Mouse (Mus musculus) ES-Bruce4 (cell line): ENCODE results near the gene Cux1.

Source experiments
- CTCF ChIP-seq: IDR thresholded peaks from one replicate; pipeline ENCODE4 v1.8.1; 2011; ENCODE audit warnings: low read depth, low read length
- POLR2A ChIP-seq: IDR thresholded peaks from one replicate; pipeline ENCODE4 v1.8.1; 2011; ENCODE audit warnings: low read length; ENCODE audit not compliant: insufficient read depth

GRCm38 (mm10) chr5:136324506-136324905 is 242.8 kb downstream of the Cux1 start:
- TF ChIP-seq CTCF: no peak
- TF ChIP-seq POLR2A: no peak
